Mouse (Mus musculus): Measurements from ENCODE around the gene Gm12216. TPM values are rescaled to one million over a fixed set of nuclear protein-coding genes. Genes with fewer than 3 reads are reported as not detected.
A peak's percentile ranks its signal among the peaks of the same experiment; 100 is the strongest.

Gene Gm12216
- total RNA-seq, 2 experiments from 2014 or later, result 2.0 to 3.6 TPM

- intact Hi-C loops (cut with DNase I), result no loop called here
Observed at GRCm38 (mm10) chr11:53835379-53836010, 23.6 kb downstream of the Gm12216 start.

GRCm38 (mm10) chr11:53825409-53825808 is 33.6 kb downstream of the Gm12216 start:
- intact Hi-C loops (cut with DNase I), result no loop called here
- no peak for DNase-seq

More at GRCm38 (mm10) chr11:53835379-53836010, 23.6 kb downstream of the Gm12216 start:
- no peak for DNase-seq

DNA sequence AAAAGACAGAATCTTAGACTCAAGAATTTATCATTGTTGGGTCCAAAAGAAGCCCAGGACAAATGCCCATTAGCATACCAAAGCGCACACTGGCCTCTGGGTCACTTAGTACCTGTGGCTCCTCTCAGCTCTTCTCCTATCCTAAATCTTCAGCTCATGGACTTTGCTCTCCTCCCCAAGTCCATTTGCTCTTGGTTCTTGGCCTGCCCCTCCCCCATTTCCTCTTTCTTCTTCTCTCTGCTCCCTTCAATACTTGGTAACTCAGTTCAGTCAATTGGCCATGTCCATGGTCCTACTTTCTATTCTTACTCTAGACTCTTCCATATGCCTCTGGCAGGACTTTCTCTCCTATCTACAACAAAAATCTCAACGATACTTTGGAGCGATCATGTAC is 37.1 kb downstream of the Gm12216 start:
- DNase-seq, result no peak
- intact Hi-C loops (cut with DNase I), result no loop called here

GRCm38 (mm10) chr11:53821230-53821944 is 37.7 kb downstream of the Gm12216 start:
- no peak for DNase-seq
- intact Hi-C loops (cut with DNase I), result no loop called here

DNA sequence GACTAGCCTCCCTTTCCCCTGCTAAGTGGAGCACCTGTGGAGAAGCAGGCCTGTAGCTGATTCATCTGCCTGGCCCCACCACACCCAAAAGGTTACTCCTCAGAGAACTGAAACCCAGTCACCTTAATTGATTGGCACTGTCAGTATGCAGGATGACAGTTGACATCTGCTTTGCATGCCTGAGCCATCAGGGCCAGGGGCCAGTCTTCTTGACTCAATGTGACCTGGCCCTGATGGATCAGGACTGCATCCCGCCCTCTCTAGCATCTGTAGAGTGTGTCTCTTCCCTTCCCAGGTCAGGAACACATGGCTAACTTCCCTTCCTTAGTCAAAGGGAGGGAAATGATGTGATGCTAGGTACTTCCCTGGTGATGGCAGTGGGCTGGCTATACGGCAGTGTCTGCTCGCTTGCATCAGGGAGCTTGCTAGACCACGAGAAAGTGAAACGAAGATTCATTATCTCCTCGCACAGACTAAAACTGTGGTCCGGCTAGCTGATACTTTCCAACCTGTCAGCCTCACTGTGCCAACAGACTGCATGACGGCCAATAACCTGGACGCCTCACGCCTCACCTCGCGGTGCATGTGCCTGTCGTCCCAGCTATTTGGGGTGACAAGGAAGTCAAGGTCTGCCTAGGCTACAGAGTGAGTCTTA is 38.4 kb downstream of the Gm12216 start:
- intact Hi-C loops (cut with DNase I), result no loop called here
- DNase-seq, result no peak

- intact Hi-C loops (cut with DNase I), result no loop called here
- no peak for DNase-seq
Observed at GRCm38 (mm10) chr11:53819511-53819910, 39.5 kb downstream of the Gm12216 start.

GRCm38 (mm10) chr11:53818794-53819193 is 40.3 kb downstream of the Gm12216 start:
- peak; percentile 42 to 50 for DNase-seq
- intact Hi-C loops (cut with DNase I), result no loop called here

GRCm38 (mm10) chr11:53816841-53817375 is 42.1 kb downstream of the Gm12216 start:
- intact Hi-C loops (cut with DNase I), result no loop called here
- DNase-seq, result no peak

DNA sequence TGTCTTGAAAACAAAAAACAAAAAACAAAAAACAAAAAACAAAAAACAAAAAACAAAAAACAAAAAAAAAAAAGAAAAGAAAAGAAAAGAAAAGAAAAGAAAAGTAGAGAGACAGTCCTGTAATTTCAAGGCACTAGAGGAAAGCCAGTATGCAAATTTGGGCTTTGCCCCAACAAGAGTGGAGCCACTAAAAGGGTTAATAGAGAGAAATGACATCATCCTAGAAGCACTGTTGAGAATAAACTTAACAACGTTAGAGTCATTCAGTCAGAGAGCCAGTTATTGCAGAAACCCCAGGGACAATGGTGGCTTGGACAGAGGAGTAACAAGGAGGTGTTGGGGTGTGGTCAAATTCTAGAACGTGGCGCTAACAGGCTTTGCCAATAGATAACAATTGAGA is 44.2 kb downstream of the Gm12216 start:
- intact Hi-C loops (cut with DNase I), result no loop called here
- DNase-seq, result no peak

- intact Hi-C loops (cut with DNase I), result no loop called here
- peak; percentile 64 to 75 for DNase-seq
Observed at GRCm38 (mm10) chr11:53813001-53813868, 45.8 kb downstream of the Gm12216 start.

DNA sequence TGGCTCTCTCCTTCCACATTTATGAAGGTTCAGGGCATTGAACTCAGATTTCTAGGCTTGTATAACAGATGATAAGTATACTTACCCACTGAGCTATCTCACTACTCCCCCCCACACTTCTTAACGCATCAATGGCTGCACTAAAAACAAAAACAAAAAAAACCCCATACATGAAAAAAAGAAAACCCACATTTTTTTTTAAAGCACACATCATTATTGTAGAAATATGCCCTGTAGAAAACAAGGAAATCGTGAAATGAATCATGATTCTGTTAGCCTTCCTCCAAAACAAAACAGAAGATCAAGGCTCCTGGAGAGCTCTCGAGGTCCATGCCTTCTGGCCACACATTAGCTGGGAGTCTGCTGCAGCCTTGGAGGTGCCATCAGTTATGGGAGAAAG is 47.7 kb downstream of the Gm12216 start:
- intact Hi-C loops (cut with DNase I), result no loop called here

GRCm38 (mm10) chr11:53810749-53811148 is 48.3 kb downstream of the Gm12216 start:
- intact Hi-C loops (cut with DNase I), result no loop called here
- no peak for DNase-seq

More for the DNA sequence above, 47.7 kb downstream of the Gm12216 start:
- no peak for DNase-seq

DNA sequence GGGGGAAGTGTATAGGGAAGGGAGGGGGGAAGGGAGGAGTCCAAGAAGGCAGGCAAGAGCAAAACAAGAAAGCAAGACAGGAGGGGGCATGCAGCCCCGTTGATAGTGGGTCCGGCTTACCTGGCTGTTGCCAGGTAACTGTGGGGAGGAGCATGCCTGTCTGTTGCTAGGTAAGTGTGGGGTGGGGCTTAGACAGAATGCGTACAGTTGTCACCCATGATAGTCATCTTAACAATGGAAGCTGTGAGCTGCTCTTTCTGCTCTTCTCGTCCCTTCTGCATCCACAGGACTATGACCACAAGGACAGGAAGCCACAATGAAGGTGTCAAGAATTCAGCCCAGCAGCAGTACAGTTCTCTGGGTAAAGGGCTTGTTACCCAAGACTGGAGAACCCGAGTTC is 48.9 kb downstream of the Gm12216 start:
- intact Hi-C loops (cut with DNase I), result no loop called here
- DNase-seq, result no peak

GRCm38 (mm10) chr11:53809354-53809753 is 49.7 kb downstream of the Gm12216 start:
- DNase-seq, result no peak

DNA sequence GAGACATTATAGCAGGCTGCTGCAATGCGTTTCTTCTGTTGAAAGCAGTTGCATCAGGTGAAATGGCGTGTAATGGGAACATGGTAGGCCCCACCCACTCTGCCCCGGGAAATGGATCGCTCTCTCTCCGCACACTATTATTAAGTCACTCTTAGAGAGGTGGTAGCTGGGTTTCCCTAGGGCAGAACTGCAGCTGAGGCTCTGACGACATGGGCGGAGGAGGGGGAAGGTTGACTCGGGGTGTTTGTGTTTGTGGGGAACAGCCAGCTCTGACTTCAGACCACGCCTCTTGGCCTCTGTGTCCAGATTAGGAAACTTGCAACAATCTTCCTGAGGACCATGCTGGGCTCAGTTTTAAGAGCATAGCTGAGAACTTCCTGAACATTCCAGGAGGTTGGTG is 53.3 kb downstream of the Gm12216 start:
- intact Hi-C loops (cut with DNase I), result no loop called here
- peak; percentile 60 to 66 for DNase-seq

More at GRCm38 (mm10) chr11:53809354-53809753, 49.7 kb downstream of the Gm12216 start:
- intact Hi-C loops (cut with DNase I), result no loop called here

DNA sequence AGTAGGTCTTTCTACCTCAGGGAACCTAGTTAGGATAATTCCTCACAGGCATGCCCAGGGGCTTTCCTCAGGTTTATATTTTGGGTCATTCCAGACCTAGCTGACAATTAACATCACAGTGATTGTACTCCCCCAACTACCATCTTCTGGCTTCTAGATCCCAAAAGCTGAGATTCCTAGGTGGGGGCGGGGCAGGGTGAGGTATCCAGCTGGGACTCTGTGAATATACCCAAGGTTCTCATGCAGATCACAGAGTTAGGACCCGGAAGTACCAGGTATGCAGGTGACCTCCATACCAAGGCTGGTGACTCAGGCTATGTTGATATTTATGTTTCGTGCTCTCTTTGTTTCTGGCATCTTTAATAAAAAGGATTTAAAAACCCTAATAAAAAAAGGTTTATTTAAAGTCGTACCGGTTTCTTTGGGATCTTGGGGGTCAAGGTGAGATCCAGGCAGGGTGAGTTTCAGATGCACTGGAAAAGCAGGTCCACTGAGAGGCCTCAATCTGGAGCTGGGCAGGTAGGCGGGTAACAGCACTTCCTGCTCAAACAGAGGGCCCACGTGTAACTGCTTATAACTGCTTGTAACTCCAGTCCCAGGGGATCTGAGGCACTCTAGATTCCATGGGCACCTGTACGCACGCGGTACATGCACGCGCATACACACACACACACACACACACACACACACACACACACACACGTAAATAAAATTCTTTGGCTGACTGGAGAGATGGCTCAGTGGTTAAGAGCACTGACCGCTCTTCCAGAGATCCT is 54.3 kb downstream of the Gm12216 start:
- no peak for DNase-seq
- intact Hi-C loops (cut with DNase I), result no loop called here

DNA sequence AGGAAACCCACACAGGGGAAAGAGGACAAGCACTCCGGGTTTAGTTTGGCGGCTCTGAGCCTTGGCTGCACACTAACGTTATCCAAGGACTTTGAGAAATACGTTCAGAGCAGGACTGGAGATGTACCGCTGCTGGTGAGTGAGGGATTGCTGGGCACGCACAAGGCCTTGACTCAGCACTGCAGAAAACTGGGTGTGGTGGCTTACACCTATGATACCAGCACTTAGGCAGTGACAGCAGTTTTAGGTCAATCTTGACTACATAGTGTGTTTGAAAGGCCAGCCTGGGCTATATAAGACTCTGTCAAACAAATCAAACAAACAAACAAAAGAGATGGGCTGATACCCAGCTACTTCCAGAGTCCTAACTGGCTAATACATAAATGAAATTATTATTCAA is 55.6 kb downstream of the Gm12216 start:
- no peak for DNase-seq
- intact Hi-C loops (cut with DNase I), result no loop called here

GRCm38 (mm10) chr11:53803093-53803492 is 56.0 kb downstream of the Gm12216 start:
- DNase-seq, result no peak

GRCm38 (mm10) chr11:53800975-53801374 is 58.1 kb downstream of the Gm12216 start:
- no peak for DNase-seq
- intact Hi-C loops (cut with DNase I), result no loop called here

More at GRCm38 (mm10) chr11:53803093-53803492, 56.0 kb downstream of the Gm12216 start:
- intact Hi-C loops (cut with DNase I), result no loop called here

GRCm38 (mm10) chr11:53800036-53800435 is 59.0 kb downstream of the Gm12216 start:
- intact Hi-C loops (cut with DNase I), result no loop called here
- no peak for DNase-seq

Data from heart, postnatal 14 days (tissue).